Mouse (Mus musculus): ENCODE data around the gene Ndufb3. TPM values are rescaled to one million over a fixed set of nuclear protein-coding genes. Genes with fewer than 3 reads are reported as not detected.
A peak's percentile ranks its signal among the peaks of the same experiment; 100 is the strongest.
"Not testable (repeated sequence)": the region's sequence is repeated elsewhere in the genome, so short reads cannot be mapped to it uniquely, and the experiment has no call there.

Gene Ndufb3
- polyA plus RNA-seq (2016; fragmentation: Nextera tagmentation; extraction: Ambion mirVana), result 168 and 170 TPM in 2 replicates

DNA sequence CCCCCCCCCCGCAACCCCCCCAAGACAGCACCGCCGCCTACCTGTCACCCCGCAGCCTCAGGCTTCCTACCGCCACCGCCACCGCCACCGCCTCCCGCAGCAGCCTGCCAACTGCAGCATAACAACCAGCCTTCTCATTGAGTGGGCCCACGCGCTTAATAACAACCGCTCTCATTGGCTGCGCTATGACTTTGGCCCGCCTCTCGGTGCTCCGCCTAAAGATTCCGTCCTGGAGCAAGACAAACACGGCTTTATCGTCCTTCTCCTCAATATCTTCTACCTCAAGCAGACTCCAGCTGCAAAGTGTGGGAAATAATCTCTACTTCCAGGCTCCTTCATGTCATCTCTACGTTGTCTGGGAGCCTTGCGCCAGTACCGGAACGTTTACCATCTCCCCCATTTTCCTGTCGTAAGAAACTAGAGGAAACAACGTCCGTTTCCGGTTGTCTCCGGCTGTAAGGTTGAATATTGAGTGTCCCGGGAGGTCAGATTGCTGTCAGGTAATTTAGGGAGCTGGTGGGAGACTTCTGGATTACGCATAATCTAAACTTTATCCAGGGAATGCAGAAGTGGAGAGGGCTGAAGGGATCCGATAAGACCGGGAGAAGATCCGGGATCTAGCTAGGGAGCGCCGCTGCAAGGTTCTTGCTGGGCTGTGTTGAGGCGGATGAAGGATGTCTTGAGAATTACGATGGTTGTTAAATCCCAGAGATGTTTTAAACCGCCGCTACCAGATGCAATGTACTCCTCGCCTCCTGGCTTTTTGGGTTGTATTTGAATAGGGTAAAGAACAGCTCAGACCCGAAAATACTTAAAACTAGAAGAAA lies at the start of gene Ndufb3, which contains the start of gene Fam126b:
TSS of gene Ndufb3 (plus strand) at position 214 of the 827 bp plus-strand sequence.
TSS of gene Fam126b (minus strand) at position 153 of the 827 bp plus-strand sequence.
- Histone ChIP-seq H3K4me3 (replicated peaks) (peak within 1 kb of the TSS; percentile 91), H3K4me2 (peak within 1 kb of the TSS; percentile 91), H3K9ac (peak within 1 kb of the TSS; percentile 87), H3K27me3 (no peaks in the 10 kb centered on the region), H3K4me1 (peaks cover 12% of the 10 kb centered on the region), H3K27ac (peak within 1 kb of the TSS; percentile 78), H3K36me3 (replicated peaks) (no peaks in the 10 kb centered on the region), H3K9me3 (no peaks in the 10 kb centered on the region)
- peak; percentile 99 for ATAC-seq (ENCODE audit: low FRiP score)
- under 1% methylated on average over 41 of the region's 41 CpGs for WGBS

DNA sequence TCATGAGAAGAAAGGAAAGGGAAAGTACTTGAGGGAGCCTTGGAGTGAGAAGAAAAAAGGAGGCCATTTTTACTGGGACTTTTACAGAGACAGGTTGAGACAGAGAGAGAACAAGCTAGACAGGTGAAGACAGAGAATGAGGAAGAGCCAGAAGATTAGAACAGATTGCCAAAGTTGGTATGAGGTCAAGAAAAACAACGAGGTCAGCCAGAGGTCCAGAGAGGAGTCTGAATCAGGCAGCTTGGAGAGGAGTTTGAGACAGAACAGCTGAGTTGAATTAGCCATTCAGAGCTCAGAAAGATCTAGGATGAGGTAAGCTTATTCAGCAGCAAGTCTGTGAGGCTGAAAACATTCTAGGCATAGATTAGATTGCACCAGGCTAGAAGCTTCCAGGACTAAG lies 44.8 kb upstream of the Ndufb3 start:
- H3K4me3 ChIP-seq (replicated peaks), result no peak overlapping the region
- ATAC-seq (ENCODE audit: low FRiP score), result no peak
- H3K4me2 ChIP-seq, result no peak overlapping the region
- no peaks in the 10 kb centered on the region for H3K27me3 ChIP-seq
- 96% methylated on average over 1 of the region's 1 CpGs for WGBS
- no peaks in the 10 kb centered on the region for H3K4me1 ChIP-seq
- H3K9me3 ChIP-seq, result no peaks in the 10 kb centered on the region
- H3K27ac ChIP-seq, result no peak overlapping the region
- H3K36me3 ChIP-seq (replicated peaks), result peaks cover 28% of the 10 kb centered on the region; the same call in 1 of the 2 replicates
- H3K9ac ChIP-seq, result no peak overlapping the region

DNA sequence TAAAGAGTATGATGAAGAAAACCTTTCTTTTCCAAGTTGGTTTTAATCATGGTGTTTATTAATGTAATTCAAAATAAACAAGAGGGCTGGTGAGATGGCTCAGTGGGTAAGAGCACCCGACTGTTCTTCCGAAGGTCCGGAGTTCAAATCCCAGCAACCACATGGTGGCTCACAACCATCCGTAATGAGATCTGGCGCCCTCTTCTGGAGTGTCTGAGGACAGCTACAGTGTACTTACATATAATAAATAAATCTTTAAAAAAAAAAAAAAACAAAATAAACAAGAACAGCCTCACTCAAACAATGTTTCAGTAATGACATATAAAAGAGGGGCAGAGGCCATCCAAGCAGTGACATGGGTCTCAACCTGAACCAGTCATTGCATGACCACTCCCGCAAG lies 25.8 kb upstream of the Ndufb3 start:
- H3K4me2 ChIP-seq; H3K36me3 ChIP-seq (replicated peaks); H3K9ac ChIP-seq; H3K27ac ChIP-seq; ATAC-seq (ENCODE audit: low FRiP score); H3K27me3 ChIP-seq; H3K4me1 ChIP-seq; H3K4me3 ChIP-seq (replicated peaks); H3K9me3 ChIP-seq: not testable (repeated sequence)
- whole genome bisulfite sequencing, result 91% methylated on average over 6 of the region's 6 CpGs

DNA sequence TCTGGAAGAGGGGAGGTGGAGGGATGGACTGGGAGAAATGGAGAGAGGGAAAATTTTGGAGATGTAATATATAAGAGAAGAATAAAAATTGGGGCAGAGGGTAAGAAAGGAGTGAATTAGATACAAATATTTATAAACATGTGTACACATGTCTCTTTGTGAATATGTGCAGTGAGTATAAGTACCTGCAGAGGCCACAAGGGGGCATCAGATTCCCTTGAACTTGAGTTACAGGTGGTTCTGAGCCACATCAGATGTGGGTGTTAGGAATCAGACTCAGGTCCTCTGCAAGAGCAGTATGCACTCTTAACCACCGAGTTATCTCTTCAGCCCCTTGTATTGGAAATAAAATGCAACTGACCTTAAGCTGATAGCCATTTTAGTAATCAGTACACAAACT lies 23.7 kb upstream of the Ndufb3 start:
- Histone ChIP-seq H3K4me1 (no peaks in the 10 kb centered on the region), H3K27me3 (no peaks in the 10 kb centered on the region), H3K9me3 (no peaks in the 10 kb centered on the region), H3K4me3 (replicated peaks) (no peak overlapping the region), H3K9ac (no peak overlapping the region), H3K27ac (no peak overlapping the region), H3K4me2 (no peak overlapping the region), H3K36me3 (replicated peaks) (no peaks in the 10 kb centered on the region; the same call in 1 of the 2 replicates)
- WGBS, result 90% methylated on average over 1 of the region's 1 CpGs
- ATAC-seq (ENCODE audit: low FRiP score), result no peak

DNA sequence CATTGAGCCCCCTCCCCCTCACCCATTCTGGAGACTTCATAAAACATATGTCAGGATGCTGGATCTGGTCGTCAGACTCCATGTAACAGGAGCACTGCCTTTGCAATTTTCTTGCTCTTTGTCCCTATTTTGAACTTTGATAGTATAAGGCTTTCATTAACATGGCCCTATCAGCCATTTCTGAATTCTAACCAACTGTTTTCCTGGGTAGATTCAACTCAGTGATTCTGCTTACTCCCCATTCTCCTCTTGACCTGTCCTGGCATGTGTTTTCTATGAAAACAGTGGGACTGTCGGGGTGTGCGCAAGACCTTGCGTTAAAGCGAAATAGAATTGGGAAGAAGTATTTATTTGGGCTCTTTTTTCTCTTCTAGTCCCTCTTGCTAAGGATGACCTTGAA lies 21.2 kb upstream of the Ndufb3 start:
- Histone ChIP-seq H3K4me1 (no peaks in the 10 kb centered on the region), H3K4me2 (no peak overlapping the region), H3K27ac (no peak overlapping the region), H3K27me3 (no peaks in the 10 kb centered on the region), H3K36me3 (replicated peaks) (no peaks in the 10 kb centered on the region; the same call in 1 of the 2 replicates), H3K4me3 (replicated peaks) (no peak overlapping the region), H3K9me3 (no peaks in the 10 kb centered on the region), H3K9ac (no peak overlapping the region)
- WGBS, result 89% methylated on average over 5 of the region's 5 CpGs
- ATAC-seq (ENCODE audit: low FRiP score), result no peak

DNA sequence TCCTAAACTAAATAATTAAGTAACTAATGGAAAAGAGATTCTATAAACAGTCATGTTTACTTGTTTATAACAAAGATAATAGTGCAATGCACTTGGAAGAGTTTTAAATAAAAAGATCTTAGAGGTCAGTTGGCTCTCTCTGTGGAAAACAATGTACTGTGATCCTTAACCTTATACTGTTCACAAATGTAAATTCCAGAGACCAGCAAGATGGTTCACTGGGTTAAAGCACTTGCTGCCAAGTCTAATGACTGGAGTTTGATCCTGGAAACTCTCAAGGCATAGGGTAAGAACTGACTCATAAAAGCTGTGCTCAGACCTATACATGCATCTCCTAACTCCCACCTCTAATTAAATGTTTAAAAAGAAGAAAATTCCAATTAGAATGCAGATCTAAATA lies 19.6 kb upstream of the Ndufb3 start:
- no peak overlapping the region for H3K4me2 ChIP-seq
- no peak overlapping the region for H3K4me3 ChIP-seq (replicated peaks)
- ATAC-seq (ENCODE audit: low FRiP score), result no peak
- H3K27ac ChIP-seq, result no peak overlapping the region
- no peak overlapping the region for H3K9ac ChIP-seq
- no peaks in the 10 kb centered on the region; the same call in 1 of the 2 replicates for H3K36me3 ChIP-seq (replicated peaks)
- H3K9me3 ChIP-seq, result no peaks in the 10 kb centered on the region
- H3K27me3 ChIP-seq, result no peaks in the 10 kb centered on the region
- 0 out of 2 replicates have a peak, but pooled peaks cover 4% of the 10 kb centered on the region for H3K4me1 ChIP-seq

DNA sequence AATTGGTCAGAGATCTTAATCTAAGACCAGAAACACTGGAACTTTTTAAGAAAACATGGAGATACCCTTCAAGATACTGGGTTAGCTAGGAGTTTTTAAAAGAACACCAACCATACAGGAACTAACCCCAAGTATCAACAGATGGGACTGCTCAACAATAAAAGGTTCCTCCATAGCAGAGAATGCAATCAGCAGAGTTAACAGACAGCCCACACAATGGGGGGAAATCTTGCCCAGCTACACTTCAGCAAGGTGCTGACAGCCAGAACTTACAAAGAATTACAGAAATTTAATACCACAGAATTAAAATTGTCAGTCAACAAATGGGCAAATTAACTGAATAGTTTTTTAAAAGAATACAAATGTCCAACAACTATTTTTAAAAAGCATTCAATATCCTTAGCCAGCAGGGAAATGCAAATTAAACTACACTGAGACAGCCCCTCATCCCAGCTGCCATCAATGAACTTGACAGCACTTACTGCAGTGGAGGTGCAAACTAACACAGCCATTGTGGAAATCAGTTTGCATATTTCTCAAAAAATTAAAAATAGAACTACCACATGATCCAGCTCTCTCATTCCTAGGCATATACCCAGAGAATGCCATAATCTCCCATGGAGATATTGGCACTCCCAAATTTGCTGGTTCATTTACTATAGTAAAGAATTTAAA lies 17.6 kb upstream of the Ndufb3 start:
- no peaks in the 10 kb centered on the region for H3K36me3 ChIP-seq (replicated peaks)
- H3K4me3 ChIP-seq (replicated peaks), result no peak overlapping the region
- H3K4me1 ChIP-seq, result 0 out of 2 replicates have a peak, but pooled peaks cover 4% of the 10 kb centered on the region
- H3K9me3 ChIP-seq, result no peaks in the 10 kb centered on the region
- no peak overlapping the region for H3K9ac ChIP-seq
- no peak overlapping the region for H3K27ac ChIP-seq
- H3K27me3 ChIP-seq, result no peaks in the 10 kb centered on the region
- no peak for ATAC-seq (ENCODE audit: low FRiP score)
- no peak overlapping the region for H3K4me2 ChIP-seq

DNA sequence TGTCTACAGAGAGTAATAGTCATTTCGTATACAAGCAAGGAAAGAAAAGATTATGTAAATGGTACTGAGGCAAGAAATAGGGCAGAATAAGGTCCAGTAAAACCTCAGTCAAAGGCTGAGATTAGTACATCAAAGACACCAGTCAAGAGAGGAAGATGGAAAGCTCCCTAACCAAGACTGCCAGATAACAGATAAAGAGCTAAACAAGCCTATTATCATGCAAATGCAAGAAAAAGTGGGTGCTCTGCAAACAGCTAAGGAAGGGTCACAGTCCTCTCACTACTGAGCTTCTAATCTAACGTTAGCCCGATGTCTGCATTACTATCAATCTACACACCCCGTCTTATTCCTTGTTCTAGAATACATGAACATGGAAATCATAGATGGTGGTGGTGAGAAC lies 15.7 kb upstream of the Ndufb3 start:
- Histone ChIP-seq H3K9ac (no peak overlapping the region), H3K36me3 (replicated peaks) (no peaks in the 10 kb centered on the region), H3K4me2 (no peak overlapping the region), H3K27ac (no peak overlapping the region), H3K27me3 (no peaks in the 10 kb centered on the region), H3K4me3 (replicated peaks) (no peak overlapping the region), H3K9me3 (no peaks in the 10 kb centered on the region), H3K4me1 (0 out of 2 replicates have a peak, but pooled peaks cover 4% of the 10 kb centered on the region)
- no peak for ATAC-seq (ENCODE audit: low FRiP score)
- WGBS, result 50% methylated on average over 4 of the region's 4 CpGs

DNA sequence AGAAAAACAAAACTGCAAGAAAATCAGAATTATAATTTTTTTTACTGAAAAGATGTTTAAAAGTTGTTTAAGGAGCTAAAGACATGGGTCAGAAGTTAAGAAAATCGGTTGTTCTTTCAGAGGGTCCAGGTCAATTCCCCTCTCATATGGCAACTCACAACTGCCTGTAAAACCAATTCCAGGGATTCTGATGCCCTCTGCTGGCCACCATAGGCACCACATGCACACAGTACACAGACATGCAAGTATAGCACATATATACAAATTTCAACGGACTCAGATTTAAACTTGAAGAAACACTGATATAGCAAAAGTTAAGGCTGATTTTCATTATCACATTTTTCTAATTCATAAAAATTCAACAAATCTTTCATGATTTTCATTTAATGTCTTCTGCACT lies 7.0 kb upstream of the Ndufb3 start:
- Histone ChIP-seq H3K9me3 (0 out of 2 replicates have a peak, but pooled peaks cover 2% of the 10 kb centered on the region), H3K4me2 (no peak overlapping the region), H3K4me1 (no peaks in the 10 kb centered on the region), H3K36me3 (replicated peaks) (no peaks in the 10 kb centered on the region), H3K27me3 (no peaks in the 10 kb centered on the region), H3K4me3 (replicated peaks) (no peak overlapping the region), H3K27ac (no peak overlapping the region), H3K9ac (no peak overlapping the region)
- no peak for ATAC-seq (ENCODE audit: low FRiP score)
- 86% methylated on average over 2 of the region's 2 CpGs for WGBS

DNA sequence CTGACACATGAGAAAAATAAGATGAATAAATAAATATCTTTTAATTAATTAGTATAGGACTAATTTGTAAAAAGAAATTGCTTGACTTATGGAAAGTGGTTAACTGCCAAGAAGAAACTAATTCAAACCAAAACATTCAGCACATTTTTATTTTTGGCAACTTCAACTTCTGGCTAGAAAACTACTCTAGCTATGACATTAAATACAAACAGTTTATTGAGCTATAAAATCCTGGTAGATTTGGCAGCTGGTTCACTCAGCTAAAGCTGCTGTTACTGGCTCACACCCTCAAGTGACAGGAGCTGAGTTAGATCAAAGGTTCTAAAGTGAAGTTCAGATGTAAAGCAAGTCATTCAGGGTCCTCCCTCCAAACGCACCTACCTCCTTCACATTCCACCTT lies 3.6 kb upstream of the Ndufb3 start:
- H3K4me1 ChIP-seq, result peaks cover 12% of the 10 kb centered on the region
- no peak for ATAC-seq (ENCODE audit: low FRiP score)
- H3K4me2 ChIP-seq, result no peak overlapping the region
- no peaks in the 10 kb centered on the region for H3K36me3 ChIP-seq (replicated peaks)
- 85% methylated on average over 1 of the region's 1 CpGs for WGBS
- H3K27ac ChIP-seq, result no peak overlapping the region
- H3K9ac ChIP-seq, result no peak overlapping the region
- no peak overlapping the region for H3K4me3 ChIP-seq (replicated peaks)
- H3K27me3 ChIP-seq, result no peaks in the 10 kb centered on the region
- 0 out of 2 replicates have a peak, but pooled peaks cover 2% of the 10 kb centered on the region for H3K9me3 ChIP-seq

DNA sequence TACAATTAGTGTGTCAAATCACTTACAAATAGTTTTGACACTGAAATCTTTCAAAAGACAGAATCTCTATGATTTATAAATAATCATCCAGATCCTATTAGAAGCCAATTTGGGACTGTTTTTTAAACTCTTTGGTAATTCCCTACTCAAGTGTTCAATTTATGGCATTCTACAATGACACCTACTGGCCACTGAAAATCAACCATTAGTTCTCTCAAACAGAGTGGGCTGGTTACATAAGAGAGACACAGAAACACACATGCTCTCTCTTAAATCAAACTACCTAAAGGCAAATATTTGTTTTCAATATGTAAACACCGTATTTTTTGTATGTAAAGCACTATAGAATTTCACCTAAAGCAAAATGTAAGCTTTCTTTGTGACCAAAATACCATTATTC lies 1.9 kb upstream of the Ndufb3 start:
- 0 out of 2 replicates have a peak, but pooled peaks cover 2% of the 10 kb centered on the region for H3K9me3 ChIP-seq
- no peak overlapping the region for H3K4me2 ChIP-seq
- no peak overlapping the region for H3K4me3 ChIP-seq (replicated peaks)
- 81% methylated on average over 1 of the region's 1 CpGs for WGBS
- no peak for ATAC-seq (ENCODE audit: low FRiP score)
- H3K27me3 ChIP-seq, result no peaks in the 10 kb centered on the region
- H3K27ac ChIP-seq, result no peak overlapping the region
- H3K36me3 ChIP-seq (replicated peaks), result no peaks in the 10 kb centered on the region
- peaks cover 12% of the 10 kb centered on the region for H3K4me1 ChIP-seq
- H3K9ac ChIP-seq, result no peak overlapping the region

DNA sequence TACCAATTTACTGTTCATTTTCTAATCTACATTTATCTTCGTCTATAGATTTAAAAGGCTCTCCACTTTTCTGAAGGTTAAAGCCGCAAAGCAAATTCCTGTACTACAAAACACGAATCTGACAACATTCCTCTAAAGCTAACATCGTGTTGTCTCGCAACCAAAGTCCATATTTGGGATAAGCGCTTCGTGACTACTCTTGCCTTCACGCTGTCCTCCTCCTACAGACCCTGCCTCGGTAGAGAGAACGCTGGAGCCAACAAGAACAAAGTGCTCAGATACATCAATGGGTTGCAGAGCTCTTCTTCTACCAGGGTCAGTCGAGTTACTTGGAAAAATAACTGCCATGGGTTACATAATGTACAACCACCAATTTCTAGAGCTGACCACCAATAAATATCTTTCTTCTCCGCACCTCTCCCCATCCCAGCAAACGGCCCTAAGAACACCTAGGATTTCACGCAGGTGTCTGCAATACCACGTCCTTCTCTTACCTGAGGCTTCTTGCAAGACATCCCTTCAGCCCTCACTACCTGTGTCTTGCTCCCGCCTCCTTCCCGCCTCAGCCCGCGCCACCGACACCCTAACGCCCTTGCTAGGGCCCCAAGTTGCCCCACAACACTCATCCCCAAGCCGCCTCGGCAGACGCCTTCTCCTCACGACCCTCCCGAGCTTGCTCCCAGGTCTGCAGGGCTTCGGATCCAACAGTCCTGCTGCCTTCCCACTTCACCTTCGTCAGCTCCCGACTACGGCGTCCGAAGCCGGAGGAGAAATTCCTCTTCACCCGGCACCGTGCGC lies 612 bp upstream of the Ndufb3 start:
- 6% methylated on average over 34 of the region's 36 CpGs for WGBS
- Histone ChIP-seq H3K9ac (peak overlapping the region; percentile 87), H3K4me3 (replicated peaks) (peak overlapping the region; percentile 91), H3K4me2 (peak overlapping the region; percentile 91), H3K4me1 (peaks cover 12% of the 10 kb centered on the region), H3K27me3 (no peaks in the 10 kb centered on the region), H3K27ac (peak overlapping the region; percentile 36; the same call in 1 of the 2 replicates), H3K9me3 (no peaks in the 10 kb centered on the region), H3K36me3 (replicated peaks) (no peaks in the 10 kb centered on the region)
- peak; percentile 76 for ATAC-seq (ENCODE audit: low FRiP score)

Measured in forebrain, embryonic 12.5 days (tissue).